In genomic region chr4:84544646-84545045, GRCm38 (mm10) we compare ENCODE assay signal across 8 mouse cellular contexts.
DNase-seq lines count a peak whose midpoint lies in the region; ATAC-seq lines count a peak whose summit lies in the region.

No protein-coding gene starts in this region.

- 33% methylated on average over 2 of the region's 2 CpGs for WGBS in forebrain, embryonic 13.5 days
- 30% methylated on average over 2 of the region's 2 CpGs for WGBS in forebrain, embryonic 11.5 days
- 33% methylated on average over 2 of the region's 2 CpGs for WGBS in liver, embryonic 11.5 days
- WGBS in intestine, embryonic 15.5 days, result 35% methylated on average over 2 of the region's 2 CpGs
- 35% methylated on average over 2 of the region's 2 CpGs for WGBS in neural tube, embryonic 13.5 days

- no peak for DNase-seq in forebrain, embryonic 11.5 days (ENCODE audit: low spot score)
- no peak for DNase-seq in liver, embryonic 11.5 days (ENCODE audit: low spot score)
- no peak for DNase-seq in liver
- DNase-seq in frontal cortex, postnatal 25 days (ENCODE audit: low spot score in 2 of 2), result no peak
- no peak for DNase-seq in left cerebral cortex, postnatal 14 days (ENCODE audit: low spot score in 2 of 2)

- no peak for ATAC-seq in forebrain, embryonic 13.5 days
- no peak for ATAC-seq in forebrain, embryonic 11.5 days (replicated peaks; ENCODE audit: low FRiP score)
- ATAC-seq in liver, embryonic 11.5 days (replicated peaks; ENCODE audit: low FRiP score), result no peak
- no peak for ATAC-seq in intestine, embryonic 15.5 days
- ATAC-seq in neural tube, embryonic 13.5 days (ENCODE audit: low read depth), result no peak

- H3K36me3 ChIP-seq in forebrain, embryonic 13.5 days (ENCODE audit: poor library complexity, severe bottlenecking), result no peaks in the 10 kb centered on the region
- H3K36me3 ChIP-seq in forebrain, embryonic 11.5 days (ENCODE audit: control insufficient read depth, insufficient read depth, low read length), result no peaks in the 10 kb centered on the region
- H3K36me3 ChIP-seq in liver, embryonic 11.5 days (ENCODE audit: control insufficient read depth, insufficient read depth, low read length), result no peaks in the 10 kb centered on the region
- H3K36me3 ChIP-seq in intestine, embryonic 15.5 days, result no peaks in the 10 kb centered on the region
- H3K36me3 ChIP-seq in neural tube, embryonic 13.5 days, result no peaks in the 10 kb centered on the region

- no peak overlapping the region for H3K27ac ChIP-seq in forebrain, embryonic 13.5 days
- no peak overlapping the region for H3K27ac ChIP-seq in forebrain, embryonic 11.5 days (ENCODE audit: low read depth, low read length)
- H3K27ac ChIP-seq in liver, embryonic 11.5 days (ENCODE audit: low read depth, low read length), result no peak overlapping the region
- H3K27ac ChIP-seq in intestine, embryonic 15.5 days, result no peak overlapping the region
- peak overlapping the region; percentile 85; the same call in 1 of the 2 replicates for H3K27ac ChIP-seq in neural tube, embryonic 13.5 days (replicated peaks)

- H3K27me3 ChIP-seq in forebrain, embryonic 13.5 days, result peaks cover 25% of the 10 kb centered on the region
- H3K27me3 ChIP-seq in forebrain, embryonic 11.5 days (ENCODE audit: control insufficient read depth, insufficient read depth, low read length), result peaks cover 17% of the 10 kb centered on the region; the same call in 1 of the 2 replicates
- peaks cover 22% of the 10 kb centered on the region for H3K27me3 ChIP-seq in liver, embryonic 11.5 days (replicated peaks; ENCODE audit: control insufficient read depth, insufficient read depth, low read length)
- H3K27me3 ChIP-seq in intestine, embryonic 15.5 days (replicated peaks), result no peaks in the 10 kb centered on the region
- H3K27me3 ChIP-seq in neural tube, embryonic 13.5 days, result peaks cover 12% of the 10 kb centered on the region

- H3K4me1 ChIP-seq in forebrain, embryonic 13.5 days, result peaks cover 13% of the 10 kb centered on the region
- no peaks in the 10 kb centered on the region; the same call in 1 of the 2 replicates for H3K4me1 ChIP-seq in forebrain, embryonic 11.5 days (replicated peaks; ENCODE audit: control insufficient read depth, insufficient read depth, low read length)
- 0 out of 2 replicates have a peak, but pooled peaks cover 3% of the 10 kb centered on the region for H3K4me1 ChIP-seq in liver, embryonic 11.5 days (replicated peaks; ENCODE audit: control insufficient read depth, insufficient read depth, low read length)
- peaks cover 4% of the 10 kb centered on the region; the same call in 1 of the 2 replicates for H3K4me1 ChIP-seq in intestine, embryonic 15.5 days (replicated peaks)
- peaks cover 31% of the 10 kb centered on the region for H3K4me1 ChIP-seq in neural tube, embryonic 13.5 days (replicated peaks)

- peak overlapping the region; percentile 92; the same call in 1 of the 2 replicates for H3K4me2 ChIP-seq in forebrain, embryonic 13.5 days
- no peak overlapping the region for H3K4me2 ChIP-seq in forebrain, embryonic 11.5 days (ENCODE audit: low read depth, low read length, severe bottlenecking)
- H3K4me2 ChIP-seq in liver, embryonic 11.5 days, result peak overlapping the region; percentile 72; the same call in 1 of the 2 replicates
- peak overlapping the region; percentile 87 for H3K4me2 ChIP-seq in intestine, embryonic 15.5 days (replicated peaks)
- H3K4me2 ChIP-seq in neural tube, embryonic 13.5 days, result peak overlapping the region; percentile 93

- no peaks in the 10 kb centered on the region for H3K9me3 ChIP-seq in forebrain, embryonic 13.5 days (replicated peaks)
- H3K9me3 ChIP-seq in forebrain, embryonic 11.5 days (ENCODE audit: control insufficient read depth, low read length), result no peaks in the 10 kb centered on the region
- H3K9me3 ChIP-seq in liver, embryonic 11.5 days (ENCODE audit: control insufficient read depth, low read length), result no peaks in the 10 kb centered on the region
- no peaks in the 10 kb centered on the region for H3K9me3 ChIP-seq in intestine, embryonic 15.5 days
- no peaks in the 10 kb centered on the region for H3K9me3 ChIP-seq in neural tube, embryonic 13.5 days

- intact Hi-C loops in left cerebral cortex, postnatal 14 days (cut with DNase I), result loop anchor here (10.0 kb wide), 1 partner anchor 130 kb away; the partner anchor contains the start of gene Bnc2

- H3K4me3 ChIP-seq in forebrain, embryonic 13.5 days, result no peak overlapping the region
- H3K4me3 ChIP-seq in forebrain, embryonic 11.5 days (ENCODE audit: low read depth, low read length), result no peak overlapping the region
- H3K4me3 ChIP-seq in liver, embryonic 11.5 days (ENCODE audit: low read depth, low read length), result no peak overlapping the region
- H3K4me3 ChIP-seq in intestine, embryonic 15.5 days (replicated peaks), result no peak overlapping the region
- H3K4me3 ChIP-seq in neural tube, embryonic 13.5 days, result peak overlapping the region; percentile 63

- no peak overlapping the region for H3K9ac ChIP-seq in forebrain, embryonic 13.5 days
- H3K9ac ChIP-seq in forebrain, embryonic 11.5 days (ENCODE audit: low read length), result no peak overlapping the region
- H3K9ac ChIP-seq in liver, embryonic 11.5 days (ENCODE audit: low read depth, low read length), result no peak overlapping the region
- H3K9ac ChIP-seq in intestine, embryonic 15.5 days, result no peak overlapping the region
- 0 out of 2 replicates have a peak overlapping the region, but pooled peaks have one; percentile 84 for H3K9ac ChIP-seq in neural tube, embryonic 13.5 days
